Mouse (Mus musculus) retina, embryonic 14.5 days (tissue): ENCODE data around the gene Pik3r2.

Experiments used
- DNase-seq: peaks from one replicate; pipeline ENCODE4 v3.0.0-alpha.2; 2015; ENCODE audit warnings: low spot score

Pik3r2 gene

DNA sequence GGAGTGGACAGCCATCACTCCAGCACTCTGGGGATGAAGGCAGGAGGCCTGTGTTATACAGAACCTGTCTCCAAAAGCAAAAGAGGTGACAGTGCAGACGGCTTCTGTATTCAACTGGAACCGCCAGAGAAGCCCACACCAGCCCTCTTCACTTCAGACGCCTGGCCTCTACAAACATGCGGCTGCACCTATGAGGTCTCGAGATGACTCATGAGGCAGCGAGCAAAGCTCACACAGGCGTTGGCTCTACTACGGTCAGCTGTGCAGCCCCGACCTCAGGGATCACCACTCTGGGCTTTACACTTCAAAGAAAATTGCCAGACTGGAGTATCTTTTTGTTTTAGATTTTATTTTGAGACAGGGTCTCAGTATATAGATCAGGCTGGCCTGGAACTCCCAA is 3.6 kb downstream of the Pik3r2 start:
- no peak for DNase-seq

DNA sequence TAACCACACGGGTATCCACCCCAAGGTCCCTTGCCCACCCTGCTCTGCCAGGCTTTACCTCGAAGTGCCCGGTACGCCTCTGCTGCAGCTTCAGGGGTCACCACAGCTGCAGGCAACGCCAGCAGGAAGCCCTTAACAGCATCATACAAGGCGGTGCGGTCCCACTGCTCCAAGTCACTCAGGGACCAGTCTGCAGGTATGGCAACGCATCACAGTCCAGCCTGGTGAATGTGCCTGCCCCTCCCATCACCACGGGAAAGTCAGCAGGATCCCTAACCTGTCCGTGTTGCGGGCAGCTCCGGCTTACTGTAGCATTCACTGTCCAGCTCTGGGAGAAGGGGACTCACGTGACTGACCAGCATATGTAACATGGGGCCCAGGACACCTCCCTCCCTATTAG is 4.4 kb downstream of the Pik3r2 start:
- no peak for DNase-seq

DNA sequence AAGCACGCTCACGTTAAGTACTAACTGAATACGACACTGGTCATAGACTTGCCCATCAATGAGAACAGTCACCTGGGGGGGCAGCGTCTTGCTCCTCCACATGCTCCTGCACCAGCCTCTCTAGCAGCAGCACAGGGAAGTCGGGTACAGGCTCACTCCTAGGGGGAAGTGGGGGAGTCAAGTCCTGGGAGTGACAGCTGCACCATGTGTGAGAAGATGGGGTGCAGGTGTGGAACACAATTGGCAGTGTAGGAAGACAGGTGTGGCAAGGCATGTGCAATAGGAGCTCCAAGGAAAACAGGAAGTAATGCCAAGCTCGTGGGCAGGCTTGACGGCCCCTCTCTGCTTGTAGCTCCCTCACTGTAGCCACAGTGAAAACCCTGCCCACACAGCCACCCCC is 5.3 kb downstream of the Pik3r2 start:
- DNase-seq, result no peak

DNA sequence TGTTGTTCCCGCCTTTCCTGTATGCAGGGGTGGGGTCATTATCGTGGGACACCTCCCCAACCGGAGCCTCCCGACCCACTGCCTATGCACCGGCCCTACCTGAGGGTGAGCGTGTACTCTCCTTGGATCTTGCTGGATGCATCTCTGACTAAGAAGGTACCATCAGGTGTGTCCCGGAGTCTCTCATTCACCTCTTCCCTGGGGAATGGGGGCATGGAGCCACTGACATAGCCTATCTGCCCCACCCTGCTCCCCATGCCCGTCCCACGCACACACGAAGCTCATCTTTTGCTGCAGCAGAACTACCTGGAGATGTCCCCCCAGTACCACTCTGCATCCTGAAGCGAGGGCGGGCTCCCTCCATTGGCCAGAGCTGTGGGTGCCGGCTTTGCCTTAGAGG is 5.8 kb downstream of the Pik3r2 start:
- DNase-seq, result no peak

DNA sequence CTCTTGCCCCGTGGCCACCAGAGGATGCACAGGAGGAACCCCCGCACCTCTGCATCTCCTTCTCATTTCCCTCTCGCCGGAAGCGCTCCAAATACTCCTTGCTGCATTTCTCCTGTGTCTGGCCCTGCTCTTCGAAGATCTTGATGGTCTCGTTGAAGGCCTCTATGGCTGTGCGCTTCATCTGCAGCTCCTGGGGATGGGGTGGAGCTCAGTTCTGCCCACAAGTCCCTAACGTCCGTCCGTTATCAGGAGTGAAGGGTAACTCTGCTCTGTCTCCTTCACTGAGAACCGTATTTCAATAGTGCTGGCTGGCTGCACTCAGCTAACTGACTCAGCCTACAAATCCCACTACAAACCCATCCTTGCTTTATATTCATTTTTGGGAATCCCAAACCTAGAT is 6.7 kb downstream of the Pik3r2 start:
- no peak for DNase-seq

DNA sequence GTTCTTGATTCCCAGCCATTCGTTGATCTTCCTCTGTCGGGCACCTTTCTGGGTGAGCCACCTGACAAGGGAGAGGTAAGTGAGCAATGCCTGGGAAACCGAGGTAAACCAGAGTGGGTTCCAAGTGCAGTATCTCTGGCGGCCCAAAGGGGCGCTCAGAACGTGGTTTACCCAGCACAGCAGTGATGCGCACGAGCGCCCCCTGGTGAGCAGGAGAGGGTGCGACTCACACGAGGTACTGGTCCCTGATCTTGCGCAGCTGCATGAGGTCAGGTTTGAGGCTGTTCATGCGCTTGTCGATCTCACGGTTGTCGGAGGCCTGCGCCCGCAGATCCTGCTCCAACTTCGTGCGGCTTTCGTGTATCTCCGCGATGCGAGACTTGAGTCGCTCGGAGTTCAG is 7.2 kb downstream of the Pik3r2 start:
- DNase-seq, result peak; percentile 98

DNA sequence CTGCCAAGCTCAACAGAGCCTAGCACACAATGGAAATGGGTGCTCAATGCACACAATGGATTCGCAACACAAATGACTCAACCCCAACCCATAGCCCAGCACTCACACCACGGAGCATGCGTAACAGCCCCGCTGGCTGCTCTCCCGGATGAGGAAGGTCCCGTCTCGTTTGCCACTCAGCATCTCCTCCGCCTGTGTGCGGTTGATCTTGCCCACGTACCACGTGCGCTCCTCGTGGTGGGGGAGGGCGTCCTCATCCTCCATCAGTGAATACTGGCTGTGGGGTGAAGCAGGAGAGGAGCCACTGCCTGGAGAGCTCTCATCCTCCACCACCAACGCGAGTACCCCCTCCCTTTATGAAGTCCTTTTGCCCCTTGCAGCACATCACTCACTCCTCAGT is 7.6 kb downstream of the Pik3r2 start:
- DNase-seq, result no peak

DNA sequence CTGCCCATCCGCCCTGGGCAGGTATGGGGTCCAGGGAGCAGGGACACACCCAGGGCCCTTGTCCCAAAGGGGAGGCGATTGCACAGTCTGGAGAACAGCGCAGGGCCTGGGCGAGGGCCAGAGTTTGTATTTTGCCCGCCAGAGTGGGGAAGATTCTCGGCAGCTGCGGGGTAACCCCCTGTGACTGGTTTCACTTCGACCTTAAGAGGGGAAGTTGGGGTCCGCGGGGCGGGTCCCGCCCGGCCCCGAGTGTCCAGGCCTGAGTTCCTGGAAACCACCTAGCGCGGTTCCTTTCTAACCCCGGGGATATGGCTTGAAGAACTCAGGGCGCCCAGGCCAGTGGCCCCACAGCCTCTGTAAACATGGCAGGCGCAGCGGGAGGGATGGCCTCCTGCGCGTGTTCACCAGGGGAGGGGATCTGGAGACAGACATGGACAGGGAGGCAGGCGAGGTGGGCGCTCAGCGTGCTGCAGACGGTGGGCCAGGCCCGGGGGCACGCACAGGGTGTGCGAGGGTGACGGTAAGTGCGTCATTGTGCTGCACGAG is 8.2 kb downstream of the Pik3r2 start:
- no peak for DNase-seq

DNA sequence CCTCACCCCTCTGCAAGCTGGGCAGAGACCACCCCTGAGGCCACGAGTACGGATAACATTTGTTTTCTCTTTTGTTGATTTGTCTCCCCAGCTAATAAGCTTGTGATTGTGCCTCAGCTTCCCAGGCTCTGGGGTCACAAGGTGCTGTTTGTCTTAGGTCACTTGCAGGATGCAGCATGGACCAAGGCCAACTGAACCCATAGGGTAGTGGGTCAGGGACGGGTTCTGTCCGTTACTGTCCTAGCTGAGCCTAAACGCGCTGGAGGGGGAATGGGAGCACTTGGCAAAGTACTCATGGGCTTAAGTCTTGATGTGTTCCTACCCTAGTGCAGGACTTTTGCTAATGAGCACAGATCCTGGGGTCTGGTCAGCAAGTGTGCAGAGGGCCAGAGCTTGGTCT is 9.0 kb downstream of the Pik3r2 start:
- DNase-seq, result no peak

DNA sequence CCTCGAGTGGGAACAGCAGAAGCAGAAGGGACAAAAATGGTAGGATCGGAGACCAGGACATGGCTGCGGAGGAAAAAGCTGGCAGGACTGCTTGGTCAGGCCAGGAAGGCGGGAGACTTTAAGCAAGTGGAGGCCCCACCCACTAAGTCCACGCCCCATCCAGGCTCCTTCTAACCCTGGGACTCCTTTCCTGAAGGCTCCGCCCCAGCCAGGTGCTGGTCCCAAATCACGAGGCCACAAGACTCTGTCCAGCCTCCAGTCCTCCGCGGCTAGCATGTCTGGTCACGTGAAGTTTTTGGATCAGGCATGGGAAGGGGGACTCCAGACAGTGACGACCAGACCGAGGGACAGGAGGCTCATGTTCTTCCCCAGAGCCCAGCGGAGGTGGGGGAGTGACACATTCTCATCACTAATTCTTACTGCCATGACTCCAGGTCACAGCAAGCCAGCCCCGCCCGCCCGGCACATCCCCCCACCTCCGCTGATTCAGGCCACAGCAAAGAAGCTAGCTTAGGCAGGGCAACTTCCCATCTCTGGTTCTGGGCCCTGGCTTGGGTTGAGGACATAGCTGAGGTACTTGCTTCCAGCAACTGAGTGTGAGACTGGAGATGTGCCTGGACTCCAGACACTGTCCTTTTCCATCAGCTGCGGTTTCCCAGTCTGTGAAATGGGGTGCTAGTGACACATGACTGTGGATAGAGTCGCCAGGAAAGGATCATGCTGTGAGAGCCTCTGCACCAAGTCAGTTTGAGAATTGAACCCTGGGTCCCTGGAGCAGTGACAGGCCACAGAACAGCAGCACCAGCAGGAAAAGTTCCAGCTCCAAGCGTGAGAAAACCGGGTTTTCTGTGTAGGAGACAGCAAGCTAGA is 9.7 kb downstream of the Pik3r2 start:
- peak; percentile 65 for DNase-seq

DNA sequence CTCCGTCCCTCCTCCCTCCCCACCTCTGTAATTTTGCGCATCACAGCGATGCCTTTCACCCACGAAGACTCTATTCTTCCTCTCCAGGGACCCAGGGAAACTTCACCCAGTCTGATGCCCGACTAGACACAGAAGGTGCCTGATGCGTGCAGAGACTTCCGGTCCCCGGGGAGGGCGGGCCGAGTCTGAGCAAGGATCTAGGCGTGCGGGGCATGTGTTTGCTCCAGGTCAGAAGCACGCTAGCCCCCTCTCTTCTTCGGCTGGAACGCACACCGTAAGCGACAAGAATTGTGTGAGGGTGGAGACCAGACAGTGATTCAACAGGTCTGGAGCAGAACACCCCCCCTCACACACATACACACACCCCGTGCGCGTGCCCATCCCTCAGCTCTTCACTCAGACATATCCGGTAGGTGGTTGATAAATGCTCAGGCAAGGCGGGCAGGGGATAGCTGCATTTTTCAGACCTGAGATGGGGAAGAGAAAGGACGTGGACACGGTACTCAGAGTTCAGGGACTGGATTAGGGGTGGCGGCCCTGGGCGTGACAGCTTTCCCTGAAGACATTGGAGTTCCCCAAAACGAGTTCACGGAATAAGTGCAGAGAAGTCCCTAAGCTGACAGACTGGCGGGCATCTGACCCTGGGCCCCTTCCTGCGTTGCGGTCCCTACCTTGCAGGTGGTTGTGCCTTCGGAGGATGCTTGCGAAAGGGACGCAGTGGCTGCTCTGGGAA is 10.5 kb downstream of the Pik3r2 start:
- peak; percentile 46 for DNase-seq

DNA sequence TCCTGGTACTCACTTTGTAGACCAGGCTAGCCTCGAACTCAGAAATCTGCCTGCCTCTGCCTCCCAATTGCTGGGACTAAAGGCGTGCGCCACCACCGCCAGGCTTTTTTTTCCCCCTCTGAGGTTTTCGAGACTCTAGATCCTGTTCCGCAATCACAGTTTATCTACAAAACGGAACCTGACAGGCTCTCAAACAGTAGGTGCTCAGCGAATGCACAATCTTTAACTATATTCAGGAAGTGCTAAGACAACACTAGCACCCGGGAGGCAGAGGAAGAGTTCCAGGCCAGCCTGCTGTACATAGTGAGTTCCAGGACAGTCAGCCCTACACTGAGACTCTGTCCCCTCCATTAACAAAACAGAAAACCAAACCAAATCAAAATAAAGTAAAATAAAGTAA is 11.2 kb downstream of the Pik3r2 start:
- DNase-seq, result no peak

DNA sequence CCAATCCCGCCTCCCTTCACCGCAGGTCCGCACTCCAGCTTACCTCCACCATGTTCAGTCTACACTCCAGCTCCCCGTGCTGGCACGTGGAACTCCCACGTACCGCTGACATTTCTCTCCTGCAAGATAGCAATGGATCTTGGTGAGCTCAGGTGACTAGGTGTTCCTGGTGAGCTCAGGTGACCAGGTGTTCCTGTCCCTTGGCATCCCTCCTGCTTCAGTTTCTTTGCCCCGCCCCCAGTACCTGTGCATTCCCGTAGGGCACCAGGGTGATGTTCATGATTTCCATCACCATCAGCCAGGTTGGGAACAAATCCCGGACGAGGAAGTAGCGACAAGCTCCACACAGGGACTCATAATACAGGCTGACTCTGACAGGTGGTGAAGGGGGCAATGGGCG is 11.8 kb downstream of the Pik3r2 start:
- DNase-seq, result no peak

DNA sequence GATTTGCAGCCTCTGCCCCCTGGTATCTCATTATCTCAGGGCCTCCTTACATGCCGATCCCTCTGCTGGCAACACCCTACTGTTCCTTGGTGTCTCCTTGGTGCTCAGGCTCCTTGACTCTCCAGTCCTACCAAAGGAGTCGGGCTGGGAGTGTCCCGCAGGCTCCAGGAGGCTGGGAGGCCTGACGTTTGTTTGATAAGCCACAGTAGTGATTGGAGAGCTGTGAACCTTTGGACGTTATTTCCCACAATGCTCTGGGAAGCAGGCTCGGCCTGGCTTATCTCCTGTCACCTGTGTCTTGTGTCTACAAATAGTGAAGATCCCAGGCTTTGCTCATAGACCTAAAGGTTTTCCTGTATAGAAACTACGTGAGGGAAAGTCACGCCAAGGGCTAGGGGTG is 12.5 kb downstream of the Pik3r2 start:
- no peak for DNase-seq

DNA sequence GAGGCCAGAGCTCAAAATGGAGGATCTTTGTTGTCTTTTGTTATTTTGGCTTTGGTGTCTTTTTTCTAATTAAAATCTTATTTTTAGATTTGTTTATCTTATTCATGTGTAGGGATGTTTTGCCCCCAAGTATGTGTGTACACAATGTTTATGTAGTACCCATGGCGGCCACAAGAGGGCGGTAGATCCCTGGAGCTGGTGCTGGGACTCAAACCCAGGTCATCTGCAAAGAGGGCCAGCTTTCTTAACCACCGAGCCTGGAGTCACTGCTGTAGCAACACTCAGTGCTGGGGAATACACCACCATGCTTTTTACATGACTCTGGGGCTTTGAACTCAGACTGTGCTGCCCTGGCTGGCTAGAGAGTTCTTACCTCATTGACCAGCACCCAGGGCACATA is 13.2 kb downstream of the Pik3r2 start:
- DNase-seq, result peak; percentile 69

DNA sequence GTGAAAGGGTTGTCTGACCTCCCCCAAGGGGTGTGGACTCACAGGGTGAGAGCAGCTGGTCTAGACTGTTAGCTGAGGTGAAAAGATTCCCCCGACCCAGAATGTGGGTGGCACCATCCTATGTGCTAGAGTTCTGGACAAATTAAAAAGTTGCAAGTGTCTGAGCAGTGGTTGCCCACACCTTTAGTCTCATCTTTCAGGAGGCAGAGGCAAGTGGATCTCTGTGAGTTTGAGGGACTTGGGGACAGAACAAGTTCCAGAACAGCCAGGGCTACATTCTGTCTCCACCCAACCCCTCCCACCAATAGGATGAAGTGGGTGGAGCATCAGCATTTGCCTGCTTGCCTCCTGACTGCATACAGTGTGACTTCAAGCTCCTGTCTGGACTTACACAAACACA is 14.4 kb downstream of the Pik3r2 start:
- no peak for DNase-seq

DNA sequence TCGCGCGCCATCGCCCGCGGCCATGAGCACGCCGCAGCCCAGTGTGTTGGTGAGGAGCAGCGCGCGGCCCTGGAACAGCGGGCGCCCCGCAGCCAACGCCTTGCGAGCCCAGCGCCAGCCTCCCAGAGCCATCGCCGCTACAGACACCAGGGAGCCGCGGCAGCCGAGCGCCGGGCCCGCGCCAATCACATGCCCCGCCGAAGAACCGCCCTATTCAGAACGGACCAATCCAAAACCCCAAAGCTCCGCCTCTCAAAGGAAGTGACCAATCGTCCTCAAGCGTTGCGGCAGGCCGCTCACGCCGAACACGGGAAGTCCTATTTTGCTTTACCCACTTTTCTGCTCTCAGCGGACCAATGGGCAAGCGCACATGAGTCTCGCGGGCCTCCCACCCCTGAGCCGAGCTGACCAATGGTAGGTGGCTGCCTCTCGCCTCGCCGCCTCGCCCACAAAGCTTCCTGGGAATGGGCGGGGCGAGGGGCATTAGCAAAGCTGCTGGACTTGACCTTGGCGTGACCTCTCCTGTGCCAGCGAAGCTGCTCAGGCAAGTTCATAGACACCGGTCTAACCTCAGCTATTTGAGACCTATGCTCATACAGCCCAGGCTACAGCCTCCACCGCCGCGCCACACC is 15.6 kb downstream of the Pik3r2 start, which contains the start of gene Mpv17l2:
TSS of gene Mpv17l2 (minus strand) at position 172 of the 632 bp plus-strand sequence.
- DNase-seq, result peak; percentile 98

DNA sequence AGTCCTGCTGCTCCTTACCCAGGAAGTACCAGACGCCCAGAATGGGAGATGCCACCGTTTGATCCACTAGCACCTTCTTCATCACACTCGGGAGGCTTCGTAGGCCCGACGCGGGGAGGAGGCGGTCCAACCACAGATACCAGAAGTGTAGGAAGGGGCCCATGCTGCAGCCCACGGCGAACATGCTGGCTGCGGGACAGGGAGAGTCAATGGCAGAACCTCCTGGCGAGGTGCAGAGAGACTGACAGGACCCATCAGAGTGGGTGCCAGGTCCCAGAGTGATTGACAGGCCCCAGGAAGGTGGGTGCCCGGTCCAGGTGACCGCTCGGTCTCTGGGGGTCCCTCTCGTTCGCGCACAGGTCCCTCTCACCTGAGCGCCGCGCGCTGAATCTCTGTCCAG is 16.2 kb downstream of the Pik3r2 start:
- DNase-seq, result no peak

DNA sequence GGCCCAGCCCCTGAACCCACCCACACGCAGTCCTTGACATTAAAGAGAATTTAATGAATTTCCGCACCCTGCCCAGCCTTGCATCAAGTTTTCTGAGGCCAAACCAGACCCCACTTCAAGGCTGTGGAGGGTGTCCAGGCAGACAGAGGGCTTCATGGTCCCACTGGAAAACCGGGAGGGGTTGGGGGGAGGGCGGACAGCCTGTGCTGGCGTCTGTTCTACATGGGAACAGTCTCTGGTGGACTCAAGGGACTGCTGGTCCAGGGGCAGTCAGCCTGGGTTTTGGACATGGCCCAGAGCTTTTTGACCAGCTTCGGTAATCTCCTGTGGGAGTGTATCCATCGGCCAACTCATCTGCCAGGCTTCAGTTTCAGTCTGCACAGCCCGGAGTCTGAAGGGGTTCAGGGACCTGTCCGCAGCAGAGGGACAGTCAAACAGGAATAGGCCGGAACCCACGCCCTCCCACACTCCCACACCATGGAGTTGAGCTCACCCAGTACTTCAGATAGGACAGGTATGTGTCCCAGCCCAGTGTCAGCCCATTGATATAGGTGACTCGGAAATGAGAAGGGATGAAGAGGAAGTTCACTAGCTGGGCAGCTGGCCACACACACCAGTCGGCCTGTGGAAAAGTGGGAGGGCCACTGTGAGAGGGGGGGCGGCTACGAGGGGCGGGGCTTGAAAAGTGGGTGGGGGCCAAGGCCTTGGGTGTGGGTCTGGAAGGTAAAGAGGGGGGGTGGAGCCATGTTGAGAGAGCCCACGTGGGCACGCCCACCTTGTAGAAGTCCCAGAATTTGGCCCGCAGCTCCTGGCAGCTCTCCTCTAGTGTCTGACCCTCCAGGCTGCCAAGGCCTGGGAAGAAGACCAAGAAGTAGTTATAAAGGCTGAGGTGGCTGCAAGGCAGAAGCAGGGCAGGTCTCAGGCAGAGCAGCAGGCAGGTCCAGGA is 17.6 kb downstream of the Pik3r2 start:
- no peak for DNase-seq

DNA sequence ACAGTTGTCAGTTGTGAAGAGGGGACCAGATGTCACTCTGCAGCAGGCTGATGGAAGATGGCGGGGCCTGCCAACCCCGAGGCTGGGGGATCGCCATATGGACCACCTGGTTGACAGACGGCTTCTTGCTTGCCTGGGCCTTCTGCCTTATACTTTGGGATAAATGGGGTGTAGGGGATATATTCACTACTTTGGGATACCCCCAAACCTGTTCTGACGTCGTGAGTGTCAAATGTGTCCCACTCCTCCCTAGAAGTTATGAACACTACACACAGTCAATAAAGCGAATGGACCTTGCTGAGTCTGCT is 18.3 kb downstream of the Pik3r2 start:
- DNase-seq, result no peak

DNA sequence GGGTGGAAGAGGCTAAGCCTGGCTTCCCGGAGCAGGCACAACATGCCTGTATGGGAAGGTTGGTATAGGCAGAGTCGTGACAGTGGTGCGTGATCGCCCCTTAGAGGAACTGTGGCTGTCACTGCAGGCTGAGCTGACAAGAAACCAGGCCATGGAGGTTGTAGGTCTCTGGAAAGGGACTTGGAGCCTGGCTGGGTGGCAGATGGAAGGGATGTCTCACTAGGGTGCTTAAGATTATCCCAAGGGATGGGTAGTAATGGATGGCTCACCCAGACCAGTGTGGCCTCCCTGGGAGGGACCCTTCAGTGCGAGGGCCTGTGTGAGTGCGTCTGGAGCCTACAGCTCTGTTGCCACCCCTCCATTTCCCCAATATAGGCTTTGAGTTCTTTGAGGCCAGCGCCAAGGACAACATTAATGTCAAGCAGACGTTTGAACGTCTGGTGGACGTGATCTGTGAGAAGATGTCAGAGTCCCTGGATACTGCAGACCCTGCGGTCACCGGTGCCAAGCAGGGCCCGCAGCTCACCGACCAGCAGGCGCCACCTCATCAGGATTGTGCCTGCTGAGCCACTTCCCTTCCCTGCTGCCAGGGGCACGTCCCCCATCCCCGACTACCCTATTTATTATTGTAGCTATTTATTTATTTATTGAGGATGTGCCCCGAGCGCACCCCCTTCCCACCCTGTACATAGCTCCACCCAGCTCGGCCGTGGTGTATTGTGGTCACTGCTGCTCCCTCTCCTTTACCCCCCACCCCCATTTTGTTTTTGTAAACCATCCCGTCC is 18.8 kb downstream of the Pik3r2 start:
- peak; percentile 67 for DNase-seq
